Mouse (Mus musculus) embryonic facial prominence, embryonic 15.5 days (tissue): ENCODE measurements around the gene Rnd1. TPM values are rescaled to one million over a fixed set of nuclear protein-coding genes. Genes with fewer than 3 reads are reported as not detected.
A peak's percentile ranks its signal among the peaks of the same experiment; 100 is the strongest.

Experiments used
- ATAC-seq: fragments of 200-750 bp; cut with Nextera tagmentation; 2 replicates; pipeline ENCODE4 v1.8.0; 2017; ENCODE audit warnings: low read depth, moderate TSS enrichment; ENCODE audit not compliant: insufficient number of reproducible peaks, low FRiP score, low TSS enrichment
- H3K27ac ChIP-seq: fragments of 300-500 bp; sonication (generic); replicated peaks from 2 replicates; pipeline ENCODE4 v1.5.1; 2015; ENCODE audit warnings: mild to moderate bottlenecking, inconsistent platforms
- H3K27me3 ChIP-seq: fragments of 300-500 bp; sonication (generic); 2 replicates; pipeline ENCODE4 v1.6.1; 2015; ENCODE audit warnings: inconsistent platforms
- H3K36me3 ChIP-seq: fragments of 300-500 bp; sonication (generic); 2 replicates; pipeline ENCODE4 v1.6.1; 2015; ENCODE audit warnings: mild to moderate bottlenecking, inconsistent platforms
- H3K4me1 ChIP-seq: fragments of 300-500 bp; sonication (generic); 2 replicates; pipeline ENCODE4 v1.6.1; 2015; ENCODE audit warnings: inconsistent platforms
- H3K4me2 ChIP-seq: fragments of 300-500 bp; sonication (generic); replicated peaks from 2 replicates; pipeline ENCODE4 v1.6.1; 2015; ENCODE audit warnings: mild to moderate bottlenecking, inconsistent platforms
- H3K4me3 ChIP-seq: fragments of 300-500 bp; sonication (generic); replicated peaks from 2 replicates; pipeline ENCODE4 v1.5.1; 2015; ENCODE audit warnings: mild to moderate bottlenecking, inconsistent platforms
- H3K9ac ChIP-seq: fragments of 300-500 bp; sonication (generic); 2 replicates; pipeline ENCODE4 v1.6.1; 2015; ENCODE audit warnings: inconsistent platforms
- H3K9me3 ChIP-seq: fragments of 300-500 bp; sonication (generic); replicated peaks from 2 replicates; pipeline ENCODE4 v1.6.1; 2016; ENCODE audit warnings: inconsistent platforms
- WGBS: fragments of 180-500 bp; shearing (Covaris S2); methylation state at CpG from one replicate; pipeline ENCODE4 v1.1.7; 2015; 5-methylcytosine and 5-hydroxymethylcytosine counted together
- polyA plus RNA-seq: library from polyadenylated mRNA; unstranded; fragments of >200 nt; fragmentation: Nextera tagmentation; extraction: Ambion mirVana; gene quantifications from 2 replicates; pipeline ENCODE4 v1.2.1, GENCODE M21; 2015

Rnd1 gene
- polyA plus RNA-seq: 0.60 and 1.1 TPM in 2 replicates

- Histone ChIP-seq H3K36me3 (no peaks in the 10 kb centered on the region), H3K27me3 (peaks cover 50% of the 10 kb centered on the region), H3K4me3 (peak within 1 kb of the TSS; percentile 42), H3K9me3 (no peaks in the 10 kb centered on the region), H3K27ac (no peak within 1 kb of the TSS), H3K4me1 (peaks cover 27% of the 10 kb centered on the region), H3K4me2 (peak within 1 kb of the TSS; percentile 84), H3K9ac (no peak within 1 kb of the TSS)
- peak; percentile 95 for ATAC-seq
- under 1% methylated on average over 37 of the region's 37 CpGs for WGBS
Observed at GRCm38 (mm10) chr15:98676940-98677728, at the start of gene Rnd1. Gene Rnd1, minus strand, starts transcription at chr15:98677461.

DNA sequence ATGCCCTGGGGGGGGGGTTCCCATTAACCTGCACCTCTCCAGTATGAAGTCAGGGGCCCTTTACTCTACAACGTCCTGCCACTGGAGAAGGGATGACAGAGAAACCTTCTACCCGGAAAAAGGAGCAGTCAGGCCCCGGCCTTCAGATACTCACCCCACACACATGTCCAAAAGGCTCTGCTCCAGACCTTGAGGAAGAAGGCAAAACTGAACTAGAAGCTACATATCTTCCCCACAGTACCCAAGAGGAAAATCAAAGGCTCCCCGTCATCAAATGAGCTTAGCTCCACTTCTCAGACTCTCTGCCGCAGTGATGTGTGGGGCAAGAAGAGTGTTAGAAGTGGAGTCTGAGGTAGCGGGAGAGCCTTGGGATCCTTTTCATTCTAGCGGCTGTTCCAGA is 49.5 kb upstream of the Rnd1 start:
- peak overlapping the region; percentile 66 for H3K4me3 ChIP-seq
- no peaks in the 10 kb centered on the region for H3K36me3 ChIP-seq
- no peak overlapping the region for H3K9ac ChIP-seq
- H3K9me3 ChIP-seq: no peaks in the 10 kb centered on the region
- no peaks in the 10 kb centered on the region for H3K27me3 ChIP-seq
- H3K4me2 ChIP-seq: peak overlapping the region; percentile 94
- peaks cover 37% of the 10 kb centered on the region for H3K4me1 ChIP-seq
- WGBS: 27% methylated on average over 7 of the region's 7 CpGs
- no peak overlapping the region for H3K27ac ChIP-seq
- no peak for ATAC-seq

DNA sequence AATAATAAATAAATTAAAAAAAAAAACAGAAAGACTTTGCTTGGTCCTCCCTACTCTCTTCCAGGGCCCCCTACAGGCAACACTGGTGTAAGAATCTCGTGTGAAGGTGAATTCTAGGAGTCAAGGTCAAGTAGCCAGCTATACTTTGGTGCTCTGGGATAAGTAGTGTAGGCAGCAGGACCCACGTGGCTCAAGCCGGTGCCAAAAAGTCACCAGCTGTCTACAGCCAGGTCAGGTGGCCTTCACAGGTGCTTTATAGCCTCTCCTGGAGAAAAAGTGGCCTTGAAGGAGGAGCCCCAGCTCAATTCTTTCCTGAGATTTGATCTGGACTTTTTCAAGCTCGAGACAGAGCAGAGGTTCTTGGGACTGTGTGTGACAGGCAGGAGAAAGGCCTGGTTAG is 48.8 kb upstream of the Rnd1 start:
- Histone ChIP-seq H3K4me2 (peak overlapping the region; percentile 94; the same call in 1 of the 2 replicates), H3K4me1 (peaks cover 37% of the 10 kb centered on the region), H3K9me3 (no peaks in the 10 kb centered on the region), H3K36me3 (no peaks in the 10 kb centered on the region), H3K27ac (no peak overlapping the region), H3K4me3 (no peak overlapping the region), H3K27me3 (no peaks in the 10 kb centered on the region), H3K9ac (no peak overlapping the region)
- ATAC-seq: no peak
- 75% methylated on average over 4 of the region's 4 CpGs for WGBS

GRCm38 (mm10) chr15:98724441-98724840 is 47.2 kb upstream of the Rnd1 start:
- Histone ChIP-seq H3K9ac (no peak overlapping the region), H3K27ac (no peak overlapping the region), H3K27me3 (no peaks in the 10 kb centered on the region), H3K4me3 (no peak overlapping the region), H3K4me1 (peaks cover 37% of the 10 kb centered on the region), H3K4me2 (peak overlapping the region; percentile 8; the same call in 1 of the 2 replicates), H3K36me3 (no peaks in the 10 kb centered on the region), H3K9me3 (no peaks in the 10 kb centered on the region)
- no peak for ATAC-seq
- WGBS: 29% methylated on average over 19 of the region's 19 CpGs

- 67% methylated on average over 14 of the region's 14 CpGs for WGBS
- Histone ChIP-seq H3K4me2 (no peak overlapping the region), H3K36me3 (no peaks in the 10 kb centered on the region)
Observed at GRCm38 (mm10) chr15:98722854-98723253, 45.6 kb upstream of the Rnd1 start.

DNA sequence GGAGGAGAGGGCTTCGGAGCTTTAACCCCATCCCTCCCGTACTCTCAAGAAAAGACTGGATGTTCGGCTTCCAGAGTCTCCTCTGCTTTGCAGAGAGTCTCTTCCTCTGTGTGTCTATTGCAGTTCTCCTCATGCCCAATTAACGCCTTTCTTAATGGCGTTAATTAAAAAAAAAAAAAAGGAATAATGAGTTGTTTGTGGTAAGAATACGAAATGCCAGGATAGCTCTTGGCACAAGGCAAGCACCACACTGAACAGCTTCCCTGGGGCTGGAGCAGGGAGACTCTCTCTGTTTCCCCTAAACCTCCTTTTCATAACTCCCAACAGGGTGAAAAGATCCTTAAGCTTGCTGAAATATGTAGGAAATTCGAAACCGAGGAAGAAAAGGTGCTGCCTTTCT is 44.9 kb upstream of the Rnd1 start:
- ATAC-seq: no peak
- 75% methylated on average over 8 of the region's 8 CpGs for WGBS
- Histone ChIP-seq H3K4me2 (no peak overlapping the region), H3K4me3 (no peak overlapping the region), H3K9me3 (no peaks in the 10 kb centered on the region), H3K9ac (no peak overlapping the region), H3K27ac (no peak overlapping the region), H3K36me3 (no peaks in the 10 kb centered on the region), H3K27me3 (no peaks in the 10 kb centered on the region), H3K4me1 (peaks cover 26% of the 10 kb centered on the region)

More at GRCm38 (mm10) chr15:98722854-98723253, 45.6 kb upstream of the Rnd1 start:
- Histone ChIP-seq H3K4me3 (no peak overlapping the region), H3K4me1 (peaks cover 30% of the 10 kb centered on the region), H3K27me3 (no peaks in the 10 kb centered on the region), H3K9ac (no peak overlapping the region), H3K9me3 (no peaks in the 10 kb centered on the region), H3K27ac (no peak overlapping the region)
- ATAC-seq: no peak

DNA sequence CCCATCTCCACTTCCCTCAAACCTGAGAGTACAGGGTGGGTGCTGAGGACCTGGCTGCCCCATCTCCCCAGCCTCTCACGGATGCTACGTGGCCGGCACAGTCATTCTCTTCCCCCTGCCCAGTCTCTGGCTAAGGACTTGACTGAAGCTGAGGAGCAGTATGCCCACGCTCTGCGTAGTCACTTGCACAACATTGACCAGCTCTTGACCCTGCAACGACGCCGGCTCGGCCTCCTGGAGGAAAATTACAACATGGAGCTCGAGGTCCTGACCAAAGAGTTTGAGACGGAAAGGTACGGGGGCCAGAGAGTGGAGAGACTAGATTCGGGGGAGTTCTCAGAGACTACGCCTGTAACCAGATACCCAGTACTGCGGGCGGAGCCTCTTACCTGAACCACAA is 40.0 kb upstream of the Rnd1 start:
- WGBS: 65% methylated on average over 16 of the region's 16 CpGs
- no peak overlapping the region for H3K4me2 ChIP-seq

GRCm38 (mm10) chr15:98714230-98714652 is 37.0 kb upstream of the Rnd1 start:
- H3K27ac ChIP-seq: no peak overlapping the region
- no peak overlapping the region for H3K4me2 ChIP-seq
- no peak for ATAC-seq
- no peak overlapping the region for H3K4me3 ChIP-seq
- no peaks in the 10 kb centered on the region for H3K4me1 ChIP-seq
- no peaks in the 10 kb centered on the region for H3K9me3 ChIP-seq
- H3K36me3 ChIP-seq: no peaks in the 10 kb centered on the region
- WGBS: 65% methylated on average over 5 of the region's 5 CpGs
- no peaks in the 10 kb centered on the region for H3K27me3 ChIP-seq
- no peak overlapping the region for H3K9ac ChIP-seq

More for the DNA sequence above, 40.0 kb upstream of the Rnd1 start:
- Histone ChIP-seq H3K4me1 (no peaks in the 10 kb centered on the region), H3K27me3 (no peaks in the 10 kb centered on the region), H3K4me3 (no peak overlapping the region), H3K27ac (no peak overlapping the region), H3K9ac (no peak overlapping the region), H3K9me3 (no peaks in the 10 kb centered on the region), H3K36me3 (no peaks in the 10 kb centered on the region)
- no peak for ATAC-seq

DNA sequence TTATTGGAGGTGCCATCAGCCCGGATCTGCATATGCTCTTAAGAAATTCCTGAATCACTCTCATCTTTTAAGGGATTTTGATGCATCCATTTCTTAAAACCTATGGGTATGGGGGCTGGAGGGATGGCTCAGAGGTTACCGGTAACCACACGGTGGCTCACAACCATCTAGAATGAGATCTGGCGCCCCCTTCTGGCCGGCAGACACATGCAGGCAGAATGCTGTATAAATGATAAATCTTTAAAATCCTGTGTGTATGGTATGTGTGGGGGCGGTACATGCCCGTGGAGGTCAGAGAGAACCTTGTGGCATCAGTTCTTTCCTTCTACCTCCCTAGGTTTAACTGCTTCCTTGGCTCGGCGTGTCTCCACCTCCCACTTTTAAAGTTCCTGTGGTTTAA is 33.2 kb upstream of the Rnd1 start:
- Histone ChIP-seq H3K9ac (no peak overlapping the region), H3K27me3 (no peaks in the 10 kb centered on the region), H3K4me1 (peaks cover 4% of the 10 kb centered on the region), H3K36me3 (no peaks in the 10 kb centered on the region), H3K4me3 (no peak overlapping the region), H3K27ac (no peak overlapping the region), H3K4me2 (no peak overlapping the region), H3K9me3 (no peaks in the 10 kb centered on the region)
- no peak for ATAC-seq
- 19% methylated on average over 9 of the region's 9 CpGs for WGBS

DNA sequence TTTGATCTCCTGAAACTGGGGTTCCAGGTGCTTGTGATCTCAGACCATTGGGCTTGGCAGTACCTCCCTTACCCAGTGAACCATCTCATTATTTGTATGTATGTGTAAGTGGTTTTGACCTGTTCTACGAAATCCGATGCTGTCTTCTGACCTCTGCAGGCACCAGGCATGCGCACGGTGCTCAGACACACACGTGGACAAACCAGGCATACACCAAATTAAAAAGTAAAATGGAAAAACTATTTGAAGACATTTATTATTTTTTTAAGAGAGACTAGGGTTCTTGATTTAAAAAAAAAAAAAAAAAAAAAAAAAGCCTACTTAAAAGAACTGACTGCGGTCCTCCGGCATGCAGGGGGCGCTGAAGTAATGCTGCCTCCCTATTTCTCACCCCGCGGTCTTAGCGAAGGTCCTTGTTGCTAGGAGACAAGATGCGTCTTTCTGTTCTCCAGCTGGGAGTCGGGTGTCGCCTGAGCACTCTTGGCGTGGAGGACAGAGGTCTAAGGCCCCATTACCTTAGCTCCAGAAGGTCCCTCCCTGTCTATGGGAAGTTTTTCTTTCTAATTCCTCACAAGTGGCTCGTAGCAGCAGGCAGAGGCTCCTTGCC is 30.6 kb upstream of the Rnd1 start, which contains the start of gene Ccdc65:
Gene Ccdc65 (plus strand): TSS at position 442 of the 607 bp plus-strand sequence.
- peaks cover 10% of the 10 kb centered on the region for H3K27me3 ChIP-seq
- no peaks in the 10 kb centered on the region for H3K9me3 ChIP-seq
- H3K9ac ChIP-seq: 0 out of 2 replicates have a peak within 1 kb of the TSS, but pooled peaks have one; percentile 7
- no peaks in the 10 kb centered on the region for H3K36me3 ChIP-seq
- peak within 1 kb of the TSS; percentile 46 for H3K4me3 ChIP-seq
- WGBS: 14% methylated on average over 16 of the region's 16 CpGs
- H3K4me2 ChIP-seq: peak within 1 kb of the TSS; percentile 63
- peaks cover 4% of the 10 kb centered on the region for H3K4me1 ChIP-seq
- H3K27ac ChIP-seq: no peak within 1 kb of the TSS
- ATAC-seq: no peak; the same call in 1 of the 2 replicates

GRCm38 (mm10) chr15:98704312-98704711 is 27.1 kb upstream of the Rnd1 start:
- H3K36me3 ChIP-seq: no peaks in the 10 kb centered on the region
- H3K9ac ChIP-seq: no peak overlapping the region
- no peak for ATAC-seq
- H3K27ac ChIP-seq: no peak overlapping the region
- no peak overlapping the region for H3K4me3 ChIP-seq
- H3K4me1 ChIP-seq: peaks cover 9% of the 10 kb centered on the region
- peaks cover 39% of the 10 kb centered on the region for H3K27me3 ChIP-seq
- no peak overlapping the region for H3K4me2 ChIP-seq
- no peaks in the 10 kb centered on the region for H3K9me3 ChIP-seq
- WGBS: 47% methylated on average over 9 of the region's 9 CpGs
